Mouse (Mus musculus) left cerebral cortex, adult 9 months (tissue): ENCODE results near the gene Agtrap.
A peak's percentile ranks its signal among the peaks of the same experiment; 100 is the strongest.

Experiments
- DNase-seq, 2 experiments: peaks; one replicate each; pipeline ENCODE4 v3.0.0; 2022; ENCODE audit warnings: low spot score in 2 of 2

Agtrap gene

GRCm38 (mm10) chr4:148075259-148075658, 12.6 kb downstream of the Agtrap start:
- peak in 1 of 2 experiments; percentile 62 for DNase-seq

- no peak for DNase-seq
These were observed 13.2 kb downstream of the Agtrap start for GRCm38 (mm10) chr4:148074521-148075189.

- no peak for DNase-seq
These were observed 16.3 kb downstream of the Agtrap start for GRCm38 (mm10) chr4:148071508-148071907.

- no peak for DNase-seq
These were observed 18.1 kb downstream of the Agtrap start for GRCm38 (mm10) chr4:148069602-148070218.

GRCm38 (mm10) chr4:148067346-148067745, 20.5 kb downstream of the Agtrap start:
- DNase-seq: no peak

- no peak for DNase-seq
These were observed 21.5 kb downstream of the Agtrap start for GRCm38 (mm10) chr4:148066401-148066744.

- DNase-seq: no peak
These were observed 22.0 kb downstream of the Agtrap start for GRCm38 (mm10) chr4:148065702-148066400.

- no peak for DNase-seq
These were observed 26.7 kb downstream of the Agtrap start for GRCm38 (mm10) chr4:148061086-148061480.

- DNase-seq: no peak
These were observed 27.4 kb downstream of the Agtrap start for GRCm38 (mm10) chr4:148060120-148061085.

- DNase-seq: peak in 1 of 2 experiments; percentile 48
These were observed 28.8 kb downstream of the Agtrap start for GRCm38 (mm10) chr4:148058993-148059392.

- no peak for DNase-seq
These were observed 29.5 kb downstream of the Agtrap start for GRCm38 (mm10) chr4:148058218-148058819.

GRCm38 (mm10) chr4:148057661-148058209, 30.1 kb downstream of the Agtrap start:
- DNase-seq: no peak

- DNase-seq: no peak
These were observed 31.0 kb downstream of the Agtrap start for GRCm38 (mm10) chr4:148056801-148057200.

GRCm38 (mm10) chr4:148056246-148056645, 31.6 kb downstream of the Agtrap start:
- no peak for DNase-seq

GRCm38 (mm10) chr4:148054961-148055695, 32.7 kb downstream of the Agtrap start:
- DNase-seq: no peak

GRCm38 (mm10) chr4:148053417-148053920, 34.4 kb downstream of the Agtrap start:
- DNase-seq: peak; percentile 65 to 88

- no peak for DNase-seq
These were observed 34.9 kb downstream of the Agtrap start for GRCm38 (mm10) chr4:148052976-148053375.

- DNase-seq: no peak
These were observed 35.9 kb downstream of the Agtrap start for GRCm38 (mm10) chr4:148051886-148052285.

GRCm38 (mm10) chr4:148051046-148051776, 36.6 kb downstream of the Agtrap start:
- no peak for DNase-seq
